Mouse (Mus musculus): Measurements from ENCODE around the gene Hist2h2be. TPM values are rescaled to one million over a fixed set of nuclear protein-coding genes. Genes with fewer than 3 reads are reported as not detected.
A peak's percentile ranks its signal among the peaks of the same experiment; 100 is the strongest.
"Not testable (repeated sequence)": the region's sequence is repeated elsewhere in the genome, so short reads cannot be mapped to it uniquely, and the experiment has no call there.

Hist2h2be gene
- total and polyA plus RNA-seq, 3 experiments = 2.3 to 3.8 (median 2.9) TPM

- dilution Hi-C loops (cut with MboI; ENCODE audit: extremely low pct_ligation_motif_present, extremely low pct_unique_long_range_greater_than_20kb, low sequenced_read_pairs); H3K9me3 ChIP-seq (replicated peaks; ENCODE audit: low read length); H3K36me3 ChIP-seq (replicated peaks in 1 of 2; ENCODE audit: control insufficient read depth in 1 of 2, insufficient read depth in 1 of 2, low read length in 1 of 2); H3K27me3 ChIP-seq (replicated peaks): not testable (repeated sequence)
- Histone ChIP-seq H3K27ac (ENCODE audit: insufficient read depth, low read depth) (peak overlapping the region; percentile 99), H3K4me3 (replicated peaks in 1 of 3; ENCODE audit: low read depth in 2 of 3, low read length in 2 of 3, poor library complexity in 1 of 3) (peak overlapping the region; percentile 62 to 75 (median 73)), H3K4me2 (ENCODE audit: insufficient read depth, low read depth, poor library complexity, severe bottlenecking) (peak overlapping the region; percentile 42), H3K79me2 (replicated peaks; ENCODE audit: control insufficient read depth, extremely low read depth, insufficient read depth, poor library complexity, severe bottlenecking) (peaks cover 16% of the 10 kb centered on the region), H3K9ac (ENCODE audit: insufficient read depth, low read depth) (peak overlapping the region; percentile 99), H3K4me1 (ENCODE audit: control insufficient read depth in 1 of 2, insufficient read depth in 2 of 2) (peaks cover 6 to 38% of the 10 kb centered on the region in 2 experiments)
- 0 out of 2 replicates have a peak, but pooled peaks have one; percentile 32 for TF ChIP-seq NRF1 (IDR thresholded peaks at IDR 0.05; ENCODE audit: low read depth, low read length)
- TF ChIP-seq MEF2A (IDR thresholded peaks at IDR 0.05; ENCODE audit: borderline replicate concordance, low read depth, low read length) = 0 out of 2 replicates have a peak, but pooled peaks have one; percentile 6
- TF ChIP-seq CHD1 (IDR thresholded peaks at IDR 0.05; ENCODE audit: low read depth, low read length) = peak; percentile 68; the same call in 1 of the 2 replicates
- peak; percentile 99 for TF ChIP-seq POLR2AphosphoS2 (IDR thresholded peaks at IDR 0.05; ENCODE audit: low read depth, low read length)
- peak; percentile 68; the same call in 1 of the 2 replicates for TF ChIP-seq NELFE (IDR thresholded peaks at IDR 0.05; ENCODE audit: low read depth, low read length)
- peak; percentile 85; the same call in 1 of the 2 replicates for TF ChIP-seq ZMIZ1 (IDR thresholded peaks at IDR 0.05; ENCODE audit: low read depth, low read length)
- peak; percentile 90 for TF ChIP-seq POLR2A (IDR thresholded peaks at IDR 0.05; ENCODE audit: low read depth, low read length)
- in situ Hi-C loops (cut with MboI; ENCODE audit: low pct_ligation_motif_present, low pct_unique_long_range_greater_than_20kb, low sequenced_read_pairs) = loop anchor here (10.0 kb wide), 2 partner anchors 255 to 565 kb away; partner anchors contain the start of gene Mcl1
- peak; percentile 69 for DNase-seq (ENCODE audit: extremely low read depth)
Measured at GRCm38 (mm10) chr3:96220131-96220764, 671 bp upstream of the Hist2h2be start.

GRCm38 (mm10) chr3:96221640-96222038, 720 bp downstream of the Hist2h2be start:
- in situ Hi-C loops (cut with MboI; ENCODE audit: low pct_ligation_motif_present, low pct_unique_long_range_greater_than_20kb, low sequenced_read_pairs) (loop anchor here (10.0 kb wide), 2 partner anchors 257 to 567 kb away; partner anchors contain the start of gene Mcl1), dilution Hi-C loops (cut with MboI; ENCODE audit: extremely low pct_ligation_motif_present, extremely low pct_unique_long_range_greater_than_20kb, low sequenced_read_pairs) (no loop called here)
- Histone ChIP-seq H3K4me1 (ENCODE audit: control insufficient read depth in 1 of 2, insufficient read depth in 2 of 2) (peaks cover 11 to 52% of the 10 kb centered on the region in 2 experiments), H3K36me3 (replicated peaks in 1 of 2; ENCODE audit: control insufficient read depth in 1 of 2, insufficient read depth in 1 of 2, low read length in 1 of 2) (no peaks in the 10 kb centered on the region), H3K79me2 (replicated peaks; ENCODE audit: control insufficient read depth, extremely low read depth, insufficient read depth, poor library complexity, severe bottlenecking) (peaks cover 16% of the 10 kb centered on the region), H3K27me3 (replicated peaks) (no peaks in the 10 kb centered on the region), H3K9me3 (replicated peaks; ENCODE audit: low read length) (no peaks in the 10 kb centered on the region), H3K27ac (ENCODE audit: insufficient read depth, low read depth) (peak overlapping the region; percentile 92), H3K4me2 (ENCODE audit: insufficient read depth, low read depth, poor library complexity, severe bottlenecking) (peak overlapping the region; percentile 76), H3K4me3 (replicated peaks in 1 of 3; ENCODE audit: low read depth in 2 of 3, low read length in 2 of 3, poor library complexity in 1 of 3) (peak overlapping the region; percentile 54 to 75 (median 62)), H3K9ac (ENCODE audit: insufficient read depth, low read depth) (peak overlapping the region; percentile 71)
- DNase-seq (ENCODE audit: extremely low read depth) = no peak
- no peak for TF ChIP-seq TCF12 (IDR thresholded peaks at IDR 0.05; ENCODE audit: low read depth, low read length)
- TF ChIP-seq CHD1 (IDR thresholded peaks at IDR 0.05; ENCODE audit: low read depth, low read length) = peak; percentile 59; the same call in 1 of the 2 replicates

DNA sequence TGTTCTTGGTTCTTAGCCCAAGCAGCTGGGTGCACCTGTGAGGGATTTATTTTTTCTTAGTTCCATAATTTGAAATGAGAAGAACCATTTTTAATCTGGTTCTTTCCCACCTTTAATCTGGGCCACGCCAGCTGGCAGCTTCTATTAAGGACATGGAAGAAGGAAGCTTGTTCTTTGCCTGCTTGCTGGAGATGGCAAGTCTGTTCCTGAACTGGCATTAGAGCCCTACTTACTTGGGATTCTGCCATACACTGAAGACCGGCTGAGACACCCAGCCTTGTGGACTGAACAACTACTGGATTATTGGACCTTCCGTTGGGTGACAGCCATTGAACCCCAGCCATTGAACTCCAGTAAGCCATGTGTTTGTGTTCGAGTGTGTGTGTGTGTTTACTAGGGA, 1.9 kb downstream of the Hist2h2be start:
- no peak for DNase-seq (ENCODE audit: extremely low read depth)
- Histone ChIP-seq H3K4me1 (ENCODE audit: control insufficient read depth in 1 of 2, insufficient read depth in 2 of 2) (peaks cover 14 to 63% of the 10 kb centered on the region in 2 experiments), H3K4me3 (replicated peaks in 1 of 3; ENCODE audit: low read depth in 2 of 3, low read length in 2 of 3, poor library complexity in 1 of 3) (peak overlapping the region; percentile 2 to 29 (median 23)), H3K27me3 (replicated peaks) (no peaks in the 10 kb centered on the region), H3K9me3 (replicated peaks; ENCODE audit: low read length) (no peaks in the 10 kb centered on the region), H3K36me3 (replicated peaks in 1 of 2; ENCODE audit: control insufficient read depth in 1 of 2, insufficient read depth in 1 of 2, low read length in 1 of 2) (no peaks in the 10 kb centered on the region), H3K4me2 (ENCODE audit: insufficient read depth, low read depth, poor library complexity, severe bottlenecking) (peak overlapping the region; percentile 76), H3K27ac (ENCODE audit: insufficient read depth, low read depth) (peak overlapping the region; percentile 38; the same call in 1 of the 2 replicates), H3K79me2 (replicated peaks; ENCODE audit: control insufficient read depth, extremely low read depth, insufficient read depth, poor library complexity, severe bottlenecking) (peaks cover 16% of the 10 kb centered on the region), H3K9ac (ENCODE audit: insufficient read depth, low read depth) (peak overlapping the region; percentile 71)
- dilution Hi-C loops (cut with MboI; ENCODE audit: extremely low pct_ligation_motif_present, extremely low pct_unique_long_range_greater_than_20kb, low sequenced_read_pairs) (no loop called here), in situ Hi-C loops (cut with MboI; ENCODE audit: low pct_ligation_motif_present, low pct_unique_long_range_greater_than_20kb, low sequenced_read_pairs) (loop anchor here (10.0 kb wide), 2 partner anchors 258 to 568 kb away; partner anchors contain the start of gene Mcl1)
- TF ChIP-seq ZC3H11A (IDR thresholded peaks at IDR 0.05; ENCODE audit: low read depth, low read length) (no peak), POLR2A (IDR thresholded peaks at IDR 0.05; ENCODE audit: low read depth, low read length) (no peak), PAX5 (IDR thresholded peaks at IDR 0.05; ENCODE audit: low read length) (no peak), BHLHE40 (IDR thresholded peaks at IDR 0.05; ENCODE audit: low read depth, low read length) (no peak), ETS1 (conservative IDR thresholded peaks at IDR 0.05; ENCODE audit: low read depth, low read length) (no peak), ZMIZ1 (IDR thresholded peaks at IDR 0.05; ENCODE audit: low read depth, low read length) (no peak), MAZ (IDR thresholded peaks at IDR 0.05; ENCODE audit: low read depth, low read length) (no peak), POLR2AphosphoS2 (IDR thresholded peaks at IDR 0.05; ENCODE audit: low read depth, low read length) (no peak), SIN3A (IDR thresholded peaks at IDR 0.05; ENCODE audit: low read length) (no peak), MEF2A (IDR thresholded peaks at IDR 0.05; ENCODE audit: borderline replicate concordance, low read depth, low read length) (no peak), HCFC1 (IDR thresholded peaks at IDR 0.05; ENCODE audit: low read depth, low read length) (no peak), USF1 (IDR thresholded peaks at IDR 0.05; ENCODE audit: low read depth, low read length) (no peak), KAT2A (IDR thresholded peaks at IDR 0.05; ENCODE audit: insufficient replicate concordance, low read length) (no peak), GABPA (IDR thresholded peaks at IDR 0.05; ENCODE audit: insufficient replicate concordance, low read depth, low read length) (no peak), MXI1 (IDR thresholded peaks at IDR 0.05; ENCODE audit: low read depth, low read length) (no peak), TCF12 (IDR thresholded peaks at IDR 0.05; ENCODE audit: low read depth, low read length) (no peak)
